Mouse (Mus musculus) ES-E14 (cell line): ENCODE measurements around the gene Vpreb3. TPM values are rescaled to one million over a fixed set of nuclear protein-coding genes. Genes with fewer than 3 reads are reported as not detected.

ENCODE experiments used
- DNase-seq: peaks from one replicate; pipeline ENCODE4 v3.0.0-alpha.2; 2013; ENCODE audit warnings: low read depth, low spot score
- H3K27ac ChIP-seq: 2 replicates; pipeline ENCODE4 v1.5.1; 2012; ENCODE audit warnings: low read depth, mild to moderate bottlenecking, low read length, moderate library complexity, mixed read lengths; ENCODE audit not compliant: poor library complexity, insufficient read depth, severe bottlenecking
- H3K36me3 ChIP-seq: 2 replicates; pipeline ENCODE4 v1.6.1; 2012; ENCODE audit warnings: mild to moderate bottlenecking, low read length, moderate library complexity, mixed read lengths; ENCODE audit not compliant: control insufficient read depth, poor library complexity, insufficient read depth, severe bottlenecking
- H3K4me1 ChIP-seq, 2 experiments: fragments of 150-350 bp in 1 of 2; sonication (generic) in 1 of 2; 2 replicates each; pipeline ENCODE4 v1.6.1; 2012; ENCODE audit warnings: low read length in 2 of 2, mild to moderate bottlenecking in 1 of 2, mixed read lengths in 1 of 2; ENCODE audit not compliant: control insufficient read depth in 2 of 2, insufficient read depth in 2 of 2, poor library complexity in 1 of 2
- H3K4me3 ChIP-seq, 2 experiments: fragments of 150-350 bp in 1 of 2; sonication (generic) in 1 of 2; 2 replicates each; pipeline ENCODE4 v1.5.1; 2012; ENCODE audit warnings: low read length in 2 of 2, low read depth in 1 of 2, mild to moderate bottlenecking in 1 of 2, mixed read lengths in 1 of 2; ENCODE audit not compliant: insufficient read depth in 1 of 2, poor library complexity in 1 of 2, severe bottlenecking in 1 of 2
- H3K9ac ChIP-seq: 2 replicates; pipeline ENCODE4 v1.6.1; 2012; ENCODE audit warnings: low read depth, mild to moderate bottlenecking, low read length, mixed read lengths; ENCODE audit not compliant: poor library complexity, insufficient read depth, severe bottlenecking
- H3K9me3 ChIP-seq: fragments of 150-350 bp; sonication (generic); 2 replicates; pipeline ENCODE4 v1.6.1; 2012; ENCODE audit warnings: low read depth, mild to moderate bottlenecking, low read length; ENCODE audit not compliant: control insufficient read depth, insufficient read depth
- CHD2 ChIP-seq: IDR thresholded peaks from 2 replicates; pipeline ENCODE4 v1.6.1; 2014; ENCODE audit warnings: mild to moderate bottlenecking, low read depth, low read length, inconsistent platforms
- HCFC1 ChIP-seq: IDR thresholded peaks from 2 replicates; pipeline ENCODE4 v1.6.1; 2012; ENCODE audit warnings: low read length, inconsistent platforms, borderline replicate concordance; ENCODE audit not compliant: insufficient read depth
- MAFK ChIP-seq: IDR thresholded peaks from 2 replicates; pipeline ENCODE4 v1.6.1; 2014; ENCODE audit warnings: mild to moderate bottlenecking, low read depth, low read length, inconsistent platforms; ENCODE audit not compliant: insufficient read depth
- ZC3H11A ChIP-seq: IDR thresholded peaks from 2 replicates; pipeline ENCODE4 v1.6.1; 2012; ENCODE audit warnings: low read depth, mild to moderate bottlenecking, inconsistent platforms, low read length, borderline replicate concordance
- ZNF384 ChIP-seq: IDR thresholded peaks from 2 replicates; pipeline ENCODE4 v1.6.1; 2012; ENCODE audit warnings: low read depth, low read length, inconsistent platforms
- in situ Hi-C, 2 experiments: fragments of 600-800 bp; cut with MboI; formaldehyde crosslinking; loops; one replicate each; pipeline ENCODE4 v1.15.1; 2025; ENCODE audit warnings: low sequenced_read_pairs in 2 of 2, inconsistent platforms in 1 of 2; ENCODE audit not compliant: unreplicated experiment in 2 of 2
- total RNA-seq: library from RNA; depleted of rRNA; stranded (reverse); fragments of 300-350 nt; gene quantifications from 2 replicates; pipeline ENCODE4 v1.2.3, GENCODE M21; 2012

The Vpreb3 gene
- total RNA-seq, 1 experiment, result 0.98 TPM

- H3K9me3 ChIP-seq, result no peaks in the 10 kb centered on the region
- H3K36me3 ChIP-seq, result no peaks in the 10 kb centered on the region
- peaks cover 4 to 19% of the 10 kb centered on the region in 2 experiments; a peak in 3 of 4 replicates for H3K4me1 ChIP-seq
- peak overlapping the region; percentile 59 for H3K9ac ChIP-seq
- DNase-seq, result no peak
- TF ChIP-seq ZC3H11A (no peak), HCFC1 (no peak), ZNF384 (no peak), CHD2 (no peak)
- peak overlapping the region; percentile 8 for H3K27ac ChIP-seq
- in situ Hi-C loops, result loop anchor here (5.0 to 25.0 kb wide), 3 partner anchors 204 to 364 kb away; partner anchors contain the start of gene Ggt5 (in 1 of the 2)
- peak overlapping the region; percentile 68 to 69 for H3K4me3 ChIP-seq
Observed at GRCm38 (mm10) chr10:75950791-75951210, 7.9 kb downstream of the Vpreb3 start.

GRCm38 (mm10) chr10:75951424-75952050 is 8.7 kb downstream of the Vpreb3 start:
- H3K9me3 ChIP-seq, result no peaks in the 10 kb centered on the region
- no peaks in the 10 kb centered on the region for H3K36me3 ChIP-seq
- TF ChIP-seq ZNF384 (peak; percentile 99), CHD2 (no peak), HCFC1 (no peak), MAFK (peak; percentile 68; the same call in 1 of the 2 replicates), ZC3H11A (peak; percentile 56; the same call in 1 of the 2 replicates)
- H3K9ac ChIP-seq, result peak overlapping the region; percentile 59; the same call in 1 of the 2 replicates
- no peak for DNase-seq
- no peak overlapping the region for H3K27ac ChIP-seq
- H3K4me1 ChIP-seq, result peaks cover 4 to 19% of the 10 kb centered on the region in 2 experiments; a peak in 3 of 4 replicates
- peak overlapping the region; percentile 68 to 69 for H3K4me3 ChIP-seq
- in situ Hi-C loops, result loop anchor here (5.0 to 25.0 kb wide), 3 partner anchors 204 to 364 kb away; partner anchors contain the start of gene Ggt5 (in 1 of the 2)

GRCm38 (mm10) chr10:75954381-75954811 is 11.5 kb downstream of the Vpreb3 start, which contains the start of gene Gm5134:
Gene Gm5134 (plus strand): TSS chr10:75954514.
- no peak for DNase-seq
- Histone ChIP-seq H3K36me3 (no peaks in the 10 kb centered on the region), H3K27ac (no peak within 1 kb of the TSS), H3K9me3 (no peaks in the 10 kb centered on the region), H3K4me1 (peaks cover 4 to 15% of the 10 kb centered on the region in 2 experiments; a peak in 3 of 4 replicates), H3K9ac (peak within 1 kb of the TSS; percentile 18; the same call in 1 of the 2 replicates), H3K4me3 (peak within 1 kb of the TSS; percentile 46 to 64)
- in situ Hi-C loops, result loop anchor here (5.0 to 25.0 kb wide), 3 partner anchors 207 to 367 kb away; partner anchors contain the start of gene Ggt5 (in 1 of the 2)
- TF ChIP-seq CHD2 (no peak), ZC3H11A (no peak), ZNF384 (no peak), HCFC1 (no peak), MAFK (no peak)

DNA sequence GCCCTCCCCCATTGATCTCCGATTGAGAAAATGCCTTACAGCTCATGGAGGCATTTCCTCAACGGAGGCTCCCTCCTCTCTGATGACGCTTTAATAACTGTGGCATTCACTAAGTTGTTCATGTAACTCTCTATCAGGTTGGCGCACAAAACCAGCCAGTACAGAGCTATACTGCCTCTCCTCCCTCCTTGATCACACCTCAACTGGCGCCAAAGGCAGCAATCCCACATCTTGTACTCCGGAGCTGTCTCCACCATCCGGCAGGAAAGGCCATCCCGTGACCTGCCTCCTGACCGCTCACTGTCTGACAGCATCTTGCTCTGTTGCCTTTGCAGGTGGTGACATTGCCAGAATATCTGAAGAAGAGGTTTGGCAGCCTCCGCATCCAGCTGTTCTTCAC is 31.0 kb downstream of the Vpreb3 start:
- no peak overlapping the region for H3K4me3 ChIP-seq
- no peak for TF ChIP-seq ZC3H11A
- TF ChIP-seq CHD2, result no peak
- no peak for TF ChIP-seq MAFK
- no peak for TF ChIP-seq HCFC1
- TF ChIP-seq ZNF384, result no peak
- in situ Hi-C loops, result loop anchor here in 1 of 2 experiments (25.0 kb wide), 1 partner anchor 387 kb away; the partner anchor contains the start of gene Ggt5
- no peak overlapping the region for H3K9ac ChIP-seq
- no peak overlapping the region for H3K27ac ChIP-seq
- peaks cover 2 to 14% of the 10 kb centered on the region in 2 experiments; a peak in 2 of 4 replicates for H3K4me1 ChIP-seq
- no peaks in the 10 kb centered on the region for H3K36me3 ChIP-seq
- H3K9me3 ChIP-seq, result no peaks in the 10 kb centered on the region
- DNase-seq, result no peak
